Mouse (Mus musculus): Measurements from ENCODE around the gene Tek. TPM values are rescaled to one million over a fixed set of nuclear protein-coding genes. Genes with fewer than 3 reads are reported as not detected.

Gene Tek
- total and polyA plus RNA-seq, 3 experiments: 0.28 to 0.58 TPM; not detected in 1

GRCm38 (mm10) chr4:94827429-94827828 lies 88.3 kb downstream of the Tek start:
- Histone ChIP-seq H3K27ac (ENCODE audit: control insufficient read depth, low read depth, low read length) (no peak overlapping the region), H3K9me3 (replicated peaks; ENCODE audit: insufficient read depth, low read length) (no peaks in the 10 kb centered on the region), H3K4me3 (ENCODE audit: control insufficient read depth in 1 of 2, insufficient read depth in 1 of 2, low read depth in 2 of 2, low read length in 2 of 2) (no peak overlapping the region), H3K36me3 (ENCODE audit: control insufficient read depth in 1 of 2, insufficient read depth in 2 of 2, low read length in 2 of 2) (no peaks in the 10 kb centered on the region; a peak in 1 of 4 replicates), H3K9ac (ENCODE audit: control insufficient read depth, low read depth, low read length, poor library complexity, severe bottlenecking) (no peak overlapping the region), H3K4me1 (ENCODE audit: control insufficient read depth in 1 of 2, insufficient read depth in 2 of 2, low read length in 2 of 2) (no peaks in the 10 kb centered on the region), H3K27me3 (ENCODE audit: control insufficient read depth in 1 of 2, insufficient read depth in 2 of 2, low read length in 2 of 2) (no peaks in the 10 kb centered on the region), H3K79me2 (ENCODE audit: control insufficient read depth, insufficient read depth, low read length, poor library complexity) (no peaks in the 10 kb centered on the region)
- peak; percentile 10 to 46 (median 16); a peak in 3 of 6 replicates for TF ChIP-seq CTCF (IDR thresholded peaks at IDR 0.05 in 2 of 3, conservative IDR thresholded peaks at IDR 0.05 in 1 of 3; ENCODE audit: control insufficient read depth in 1 of 3, insufficient read depth in 1 of 3, low read depth in 2 of 3, low read length in 3 of 3, poor library complexity in 1 of 3, severe bottlenecking in 1 of 3)
- TF ChIP-seq RAD21 (IDR thresholded peaks at IDR 0.05; ENCODE audit: low read depth, low read length): peak; percentile 48
- 0 out of 2 replicates have a peak, but pooled peaks have one; percentile 17 for TF ChIP-seq SMC3 (IDR thresholded peaks at IDR 0.05; ENCODE audit: low read depth, low read length)
- no peak for TF ChIP-seq ZC3H11A (IDR thresholded peaks at IDR 0.05; ENCODE audit: low read depth, low read length)
- DNase-seq (ENCODE audit: low read depth, low spot score): peak; percentile 24

DNA sequence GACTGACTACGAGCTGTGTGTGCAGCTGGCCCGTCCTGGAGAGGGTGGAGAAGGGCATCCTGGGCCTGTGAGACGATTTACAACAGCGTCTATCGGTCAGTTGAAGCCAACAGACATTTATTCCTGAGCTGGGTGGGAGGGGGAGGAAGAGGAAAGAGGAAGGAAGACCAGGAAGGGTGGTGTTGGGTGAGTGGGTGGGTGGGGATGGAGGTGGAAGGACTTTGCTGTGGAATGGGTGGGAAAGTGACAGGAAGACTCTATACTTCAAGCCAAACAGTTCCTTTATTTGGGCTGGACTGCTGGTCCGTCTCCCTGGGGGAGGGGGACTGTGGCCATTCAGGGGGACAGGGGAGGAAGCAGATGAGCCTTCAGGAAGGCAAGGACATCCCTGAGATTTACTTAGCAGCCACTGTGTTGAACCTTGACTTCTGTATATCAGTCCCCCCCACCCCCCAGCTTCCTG lies 90.9 kb downstream of the Tek start:
- Histone ChIP-seq H3K4me1 (ENCODE audit: control insufficient read depth in 1 of 2, insufficient read depth in 2 of 2, low read length in 2 of 2) (no peaks in the 10 kb centered on the region), H3K9me3 (replicated peaks; ENCODE audit: insufficient read depth, low read length) (no peaks in the 10 kb centered on the region), H3K27me3 (ENCODE audit: control insufficient read depth in 1 of 2, insufficient read depth in 2 of 2, low read length in 2 of 2) (no peaks in the 10 kb centered on the region), H3K4me3 (ENCODE audit: control insufficient read depth in 1 of 2, insufficient read depth in 1 of 2, low read depth in 2 of 2, low read length in 2 of 2) (no peak overlapping the region), H3K27ac (ENCODE audit: control insufficient read depth, low read depth, low read length) (no peak overlapping the region), H3K9ac (ENCODE audit: control insufficient read depth, low read depth, low read length, poor library complexity, severe bottlenecking) (no peak overlapping the region), H3K36me3 (ENCODE audit: control insufficient read depth in 1 of 2, insufficient read depth in 2 of 2, low read length in 2 of 2) (no peaks in the 10 kb centered on the region; a peak in 1 of 4 replicates), H3K79me2 (ENCODE audit: control insufficient read depth, insufficient read depth, low read length, poor library complexity) (no peaks in the 10 kb centered on the region)
- DNase-seq (ENCODE audit: low read depth, low spot score): no peak
- TF ChIP-seq ZNF384 (IDR thresholded peaks at IDR 0.05; ENCODE audit: low read depth, low read length) (no peak), POLR2AphosphoS2 (IDR thresholded peaks at IDR 0.05; ENCODE audit: low read length) (no peak), MXI1 (IDR thresholded peaks at IDR 0.05; ENCODE audit: low read depth, low read length) (no peak), ETS1 (IDR thresholded peaks at IDR 0.05; ENCODE audit: low read depth, low read length) (no peak)

- TF ChIP-seq NELFE (IDR thresholded peaks at IDR 0.05; ENCODE audit: low read depth, low read length) (no peak), ZNF384 (IDR thresholded peaks at IDR 0.05; ENCODE audit: low read depth, low read length) (no peak), MAZ (IDR thresholded peaks at IDR 0.05; ENCODE audit: low read depth, low read length) (no peak), ZMIZ1 (IDR thresholded peaks at IDR 0.05; ENCODE audit: low read depth, low read length) (no peak), ZKSCAN1 (IDR thresholded peaks at IDR 0.05; ENCODE audit: low read depth, low read length) (no peak), TBP (IDR thresholded peaks at IDR 0.05; ENCODE audit: low read depth, low read length) (no peak), KAT2A (conservative IDR thresholded peaks at IDR 0.05; ENCODE audit: low read depth, low read length) (no peak), GABPA (IDR thresholded peaks at IDR 0.05; ENCODE audit: low read depth, low read length) (no peak), POLR2AphosphoS5 (IDR thresholded peaks at IDR 0.05; ENCODE audit: borderline replicate concordance, low read depth, low read length) (no peak), CHD2 (IDR thresholded peaks at IDR 0.05; ENCODE audit: low read length) (no peak), SMC3 (IDR thresholded peaks at IDR 0.05; ENCODE audit: low read depth, low read length) (no peak), MAFK (IDR thresholded peaks at IDR 0.05; ENCODE audit: borderline replicate concordance, low read depth, low read length) (no peak), MYC (IDR thresholded peaks at IDR 0.05; ENCODE audit: low read depth, low read length) (no peak), NRF1 (IDR thresholded peaks at IDR 0.05; ENCODE audit: insufficient read depth, low read depth, low read length, poor library complexity, severe bottlenecking) (no peak), SIN3A (IDR thresholded peaks at IDR 0.05; ENCODE audit: low read length) (no peak), CTCF (IDR thresholded peaks at IDR 0.05 in 2 of 3, conservative IDR thresholded peaks at IDR 0.05 in 1 of 3; ENCODE audit: control insufficient read depth in 1 of 3, insufficient read depth in 1 of 3, low read depth in 2 of 3, low read length in 3 of 3, poor library complexity in 1 of 3, severe bottlenecking in 1 of 3) (no peak)
- no peaks in the 10 kb centered on the region for H3K36me3 ChIP-seq (ENCODE audit: control insufficient read depth in 1 of 2, insufficient read depth in 2 of 2, low read length in 2 of 2)
- no peaks in the 10 kb centered on the region for H3K27me3 ChIP-seq (ENCODE audit: control insufficient read depth in 1 of 2, insufficient read depth in 2 of 2, low read length in 2 of 2)
- no peaks in the 10 kb centered on the region for H3K4me1 ChIP-seq (ENCODE audit: control insufficient read depth in 1 of 2, insufficient read depth in 2 of 2, low read length in 2 of 2)
- no peak for DNase-seq (ENCODE audit: low read depth, low spot score)
- H3K4me3 ChIP-seq (ENCODE audit: control insufficient read depth in 1 of 2, insufficient read depth in 1 of 2, low read depth in 2 of 2, low read length in 2 of 2): no peak overlapping the region
- no peak overlapping the region for H3K27ac ChIP-seq (ENCODE audit: control insufficient read depth, low read depth, low read length)
- H3K79me2 ChIP-seq (ENCODE audit: control insufficient read depth, insufficient read depth, low read length, poor library complexity): no peaks in the 10 kb centered on the region
- H3K9me3 ChIP-seq (replicated peaks; ENCODE audit: insufficient read depth, low read length): no peaks in the 10 kb centered on the region
- H3K9ac ChIP-seq (ENCODE audit: control insufficient read depth, low read depth, low read length, poor library complexity, severe bottlenecking): no peak overlapping the region
Measured at GRCm38 (mm10) chr4:94837061-94837460, 98.0 kb downstream of the Tek start.
